Mouse (Mus musculus): Measurements from ENCODE around the gene Pptc7.

GRCm38 (mm10) chr5:122237200-122237599, 47.0 kb upstream of the Pptc7 start:
- TF ChIP-seq CTCF (IDR thresholded peaks at IDR 0.05; ENCODE audit: control insufficient read depth, insufficient read depth, insufficient read length), result no peak
- no peak for TF ChIP-seq MYOG (IDR thresholded peaks at IDR 0.05; ENCODE audit: control insufficient read depth, extremely low read depth, insufficient read length)

Data from C2C12 (cell line).